ENCODE assay signal across 8 mouse cellular contexts in the genomic region with DNA sequence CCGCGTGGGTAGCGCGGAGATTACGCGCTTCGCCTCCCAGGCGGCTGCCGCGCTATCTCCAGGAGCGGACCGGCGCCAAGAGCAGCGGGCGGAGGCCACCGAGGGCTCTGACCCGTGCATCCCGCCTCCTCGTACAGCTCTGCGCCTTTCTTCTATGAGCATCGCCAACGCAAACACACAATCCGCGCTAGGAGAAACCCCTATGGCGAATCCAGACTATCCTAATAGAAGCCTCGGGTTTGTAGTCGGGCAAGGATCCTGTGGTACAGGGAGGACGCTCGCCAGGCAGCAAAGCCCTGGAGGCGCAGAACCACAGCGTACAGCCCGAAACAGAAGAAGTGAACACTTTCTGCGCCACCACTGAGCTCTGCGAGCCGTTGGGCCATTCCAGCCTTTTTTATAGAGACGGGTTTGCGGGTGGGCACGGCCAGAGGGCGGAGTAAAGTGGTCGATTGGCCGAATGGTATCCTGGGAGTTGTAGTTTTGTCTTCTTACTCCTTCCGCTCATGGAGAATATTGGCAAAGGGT.
DNase-seq lines count a peak whose midpoint lies in the region; ATAC-seq lines count a peak whose summit lies in the region.

No protein-coding gene starts in this region.

- peak overlapping the region; percentile 87 for H3K9ac ChIP-seq in embryonic facial prominence, embryonic 13.5 days
- H3K9ac ChIP-seq in limb, embryonic 13.5 days = peak overlapping the region; percentile 87
- peak overlapping the region; percentile 81 for H3K9ac ChIP-seq in midbrain, embryonic 14.5 days (replicated peaks; ENCODE audit: low read length)

- peaks cover 14% of the 10 kb centered on the region for H3K27me3 ChIP-seq in erythroblast, embryonic 14.5 days (ENCODE audit: control insufficient read depth)
- peaks cover 10% of the 10 kb centered on the region for H3K27me3 ChIP-seq in embryonic facial prominence, embryonic 13.5 days
- peaks cover 35% of the 10 kb centered on the region for H3K27me3 ChIP-seq in heart, embryonic 10.5 days (ENCODE audit: insufficient read depth, poor library complexity, severe bottlenecking)
- peaks cover 12% of the 10 kb centered on the region for H3K27me3 ChIP-seq in limb, embryonic 13.5 days
- peaks cover 53% of the 10 kb centered on the region; the same call in 1 of the 2 replicates for H3K27me3 ChIP-seq in midbrain, embryonic 14.5 days (ENCODE audit: control insufficient read depth, insufficient read depth, low read length)

- H3K9me3 ChIP-seq in erythroblast, embryonic 14.5 days (ENCODE audit: control insufficient read depth, low read length) = no peaks in the 10 kb centered on the region
- H3K9me3 ChIP-seq in embryonic facial prominence, embryonic 13.5 days = no peaks in the 10 kb centered on the region
- no peaks in the 10 kb centered on the region for H3K9me3 ChIP-seq in heart, embryonic 10.5 days
- H3K9me3 ChIP-seq in limb, embryonic 13.5 days = no peaks in the 10 kb centered on the region
- H3K9me3 ChIP-seq in midbrain, embryonic 14.5 days (ENCODE audit: control insufficient read depth, low read length) = no peaks in the 10 kb centered on the region

- DNase-seq in heart, embryonic 10.5 days (ENCODE audit: low spot score) = peak; percentile 91
- DNase-seq in kidney, adult 9 months = peak; percentile 72
- peak; percentile 95 for DNase-seq in midbrain, embryonic 14.5 days
- DNase-seq in spleen, adult 18-20 months = peak; percentile 62 to 64

- no peak for ATAC-seq in erythroblast, adult 5-6 weeks (replicated peaks; ENCODE audit: low FRiP score, poor library complexity, severe bottlenecking)
- peak; percentile 87 for ATAC-seq in embryonic facial prominence, embryonic 13.5 days (ENCODE audit: insufficient number of reproducible peaks, insufficient read depth, low FRiP score, low TSS enrichment, low read depth)
- ATAC-seq in limb, embryonic 13.5 days (ENCODE audit: low FRiP score, low read depth) = peak; percentile 89
- ATAC-seq in midbrain, embryonic 14.5 days (ENCODE audit: low FRiP score, low TSS enrichment) = peak; percentile 88

- peak overlapping the region; percentile 95 for H3K4me2 ChIP-seq in embryonic facial prominence, embryonic 13.5 days
- peak overlapping the region; percentile 95 for H3K4me2 ChIP-seq in limb, embryonic 13.5 days (replicated peaks)
- peak overlapping the region; percentile 89 for H3K4me2 ChIP-seq in midbrain, embryonic 14.5 days (ENCODE audit: low read length)

- no peaks in the 10 kb centered on the region for H3K36me3 ChIP-seq in erythroblast, embryonic 14.5 days (ENCODE audit: control insufficient read depth)
- no peaks in the 10 kb centered on the region for H3K36me3 ChIP-seq in embryonic facial prominence, embryonic 13.5 days
- no peaks in the 10 kb centered on the region for H3K36me3 ChIP-seq in heart, embryonic 10.5 days
- no peaks in the 10 kb centered on the region for H3K36me3 ChIP-seq in limb, embryonic 13.5 days
- no peaks in the 10 kb centered on the region for H3K36me3 ChIP-seq in midbrain, embryonic 14.5 days (ENCODE audit: control insufficient read depth, insufficient read depth, low read length)

- no peaks in the 10 kb centered on the region for H3K4me1 ChIP-seq in erythroblast, embryonic 14.5 days (ENCODE audit: control insufficient read depth)
- peaks cover 50% of the 10 kb centered on the region for H3K4me1 ChIP-seq in embryonic facial prominence, embryonic 13.5 days
- peaks cover 12% of the 10 kb centered on the region for H3K4me1 ChIP-seq in heart, embryonic 10.5 days
- peaks cover 44% of the 10 kb centered on the region for H3K4me1 ChIP-seq in limb, embryonic 13.5 days
- peaks cover 5% of the 10 kb centered on the region; the same call in 1 of the 2 replicates for H3K4me1 ChIP-seq in midbrain, embryonic 14.5 days (ENCODE audit: control insufficient read depth, insufficient read depth, low read length)

- peak overlapping the region; percentile 37 for H3K4me3 ChIP-seq in erythroblast, embryonic 14.5 days (replicated peaks)
- H3K4me3 ChIP-seq in embryonic facial prominence, embryonic 13.5 days = peak overlapping the region; percentile 74
- peak overlapping the region; percentile 74 for H3K4me3 ChIP-seq in heart, embryonic 10.5 days
- H3K4me3 ChIP-seq in limb, embryonic 13.5 days = peak overlapping the region; percentile 71
- peak overlapping the region; percentile 69 for H3K4me3 ChIP-seq in midbrain, embryonic 14.5 days (replicated peaks; ENCODE audit: low read depth, low read length)

- WGBS in embryonic facial prominence, embryonic 13.5 days = under 1% methylated on average over 42 of the region's 42 CpGs
- under 1% methylated on average over 42 of the region's 42 CpGs for WGBS in heart, embryonic 10.5 days
- WGBS in limb, embryonic 13.5 days = under 1% methylated on average over 42 of the region's 42 CpGs
- WGBS in midbrain, embryonic 14.5 days = under 1% methylated on average over 42 of the region's 42 CpGs

- peak overlapping the region; percentile 75 for H3K27ac ChIP-seq in embryonic facial prominence, embryonic 13.5 days
- H3K27ac ChIP-seq in heart, embryonic 10.5 days = peak overlapping the region; percentile 86
- H3K27ac ChIP-seq in limb, embryonic 13.5 days = peak overlapping the region; percentile 76; the same call in 1 of the 2 replicates
- peak overlapping the region; percentile 78 for H3K27ac ChIP-seq in midbrain, embryonic 14.5 days (replicated peaks; ENCODE audit: low read depth, low read length)
